Mouse (Mus musculus) layer of hippocampus, adult 2 months (tissue): ENCODE data around the gene Ccdc170. TPM values are rescaled to one million over a fixed set of nuclear protein-coding genes. Genes with fewer than 3 reads are reported as not detected.
"Not testable (repeated sequence)": the region's sequence is repeated elsewhere in the genome, so short reads cannot be mapped to it uniquely, and the experiment has no call there.

Experiments used
- DNase-seq, 2 experiments: peaks; one replicate each; pipeline ENCODE4 v3.0.0; 2022; ENCODE audit warnings: low spot score in 2 of 2
- H3K27ac ChIP-seq: fragments of 200-600 bp; 2 replicates; pipeline ENCODE4 v1.8.1; 2022
- H3K4me3 ChIP-seq: fragments of 200-600 bp; 2 replicates; pipeline ENCODE4 v1.8.1; 2022; ENCODE audit warnings: mild to moderate bottlenecking
- CTCF ChIP-seq: fragments of 200-600 bp; conservative IDR thresholded peaks from 2 replicates; pipeline ENCODE4 v1.8.1; 2022; ENCODE audit warnings: antibody characterized with exemption, mild to moderate bottlenecking, moderate library complexity
- total RNA-seq, 2 experiments: library from RNA; stranded (reverse); gene quantifications; 2 replicates each; pipeline ENCODE4 v1.2.3; 2021

Ccdc170 gene
- total RNA-seq, 2 experiments from 2014 or later: 0.41 to 0.54 TPM

GRCm38 (mm10) chr10:4597211-4597610, 114.9 kb downstream of the Ccdc170 start:
- TF ChIP-seq CTCF: no peak
- Histone ChIP-seq H3K4me3 (no peak overlapping the region), H3K27ac (no peak overlapping the region)
- DNase-seq: no peak

GRCm38 (mm10) chr10:4598244-4598842, 116.0 kb downstream of the Ccdc170 start:
- DNase-seq: peak; percentile 30 to 65
- Histone ChIP-seq H3K27ac (no peak overlapping the region), H3K4me3 (no peak overlapping the region)
- peak; percentile 77 for TF ChIP-seq CTCF

DNA sequence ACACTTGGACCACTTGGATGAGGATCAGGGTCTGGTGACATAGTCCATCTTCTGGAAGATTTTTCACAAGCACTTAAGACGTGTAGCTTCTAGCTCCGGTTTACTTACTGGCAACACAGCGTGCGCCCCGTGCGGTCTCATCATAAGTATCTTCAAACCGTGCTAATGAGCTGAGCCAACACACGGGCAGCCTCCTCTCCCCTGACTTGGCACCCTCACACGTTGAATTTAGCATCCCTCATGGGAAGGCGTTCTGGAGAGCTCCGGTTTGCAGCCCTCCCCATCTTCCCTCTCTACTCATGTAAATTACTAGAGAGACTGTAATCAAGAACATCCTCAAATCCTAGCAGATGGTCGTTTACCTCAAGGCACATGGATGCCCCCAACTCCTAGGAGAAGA, 116.6 kb downstream of the Ccdc170 start:
- Histone ChIP-seq H3K27ac (no peak overlapping the region), H3K4me3 (no peak overlapping the region)
- DNase-seq: no peak
- TF ChIP-seq CTCF: no peak

DNA sequence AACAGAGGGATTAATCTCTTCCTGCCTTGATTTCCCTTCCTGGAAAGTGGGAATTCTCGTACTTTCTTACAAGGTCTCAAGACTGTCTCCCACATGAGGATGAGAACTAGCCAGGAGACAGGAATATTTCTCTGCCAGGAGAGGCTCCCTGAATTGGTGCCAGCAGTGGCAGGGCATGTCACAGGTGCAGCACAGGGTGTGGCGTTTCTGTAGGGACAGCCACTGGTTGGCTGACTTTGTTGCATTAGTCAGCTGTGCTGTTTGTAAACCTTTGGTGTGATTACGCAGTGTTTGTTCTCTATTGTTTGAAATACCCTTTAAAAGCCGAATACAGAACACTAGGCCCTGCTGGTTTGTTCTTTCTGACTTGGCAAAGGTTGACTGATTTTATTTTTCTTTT, 117.3 kb downstream of the Ccdc170 start:
- Histone ChIP-seq H3K4me3 (no peak overlapping the region), H3K27ac (no peak overlapping the region)
- DNase-seq: no peak
- no peak for TF ChIP-seq CTCF

- Histone ChIP-seq H3K4me3 (no peak overlapping the region), H3K27ac (no peak overlapping the region)
- no peak for TF ChIP-seq CTCF
- no peak for DNase-seq
Measured at GRCm38 (mm10) chr10:4600796-4601474, 118.6 kb downstream of the Ccdc170 start.

GRCm38 (mm10) chr10:4601612-4602011, 119.3 kb downstream of the Ccdc170 start:
- DNase-seq, H3K27ac ChIP-seq, H3K4me3 ChIP-seq: not testable (repeated sequence)

- Histone ChIP-seq H3K27ac (no peak overlapping the region), H3K4me3 (no peak overlapping the region)
- TF ChIP-seq CTCF: no peak
- no peak for DNase-seq
Measured at GRCm38 (mm10) chr10:4602466-4602865, 120.2 kb downstream of the Ccdc170 start.

DNA sequence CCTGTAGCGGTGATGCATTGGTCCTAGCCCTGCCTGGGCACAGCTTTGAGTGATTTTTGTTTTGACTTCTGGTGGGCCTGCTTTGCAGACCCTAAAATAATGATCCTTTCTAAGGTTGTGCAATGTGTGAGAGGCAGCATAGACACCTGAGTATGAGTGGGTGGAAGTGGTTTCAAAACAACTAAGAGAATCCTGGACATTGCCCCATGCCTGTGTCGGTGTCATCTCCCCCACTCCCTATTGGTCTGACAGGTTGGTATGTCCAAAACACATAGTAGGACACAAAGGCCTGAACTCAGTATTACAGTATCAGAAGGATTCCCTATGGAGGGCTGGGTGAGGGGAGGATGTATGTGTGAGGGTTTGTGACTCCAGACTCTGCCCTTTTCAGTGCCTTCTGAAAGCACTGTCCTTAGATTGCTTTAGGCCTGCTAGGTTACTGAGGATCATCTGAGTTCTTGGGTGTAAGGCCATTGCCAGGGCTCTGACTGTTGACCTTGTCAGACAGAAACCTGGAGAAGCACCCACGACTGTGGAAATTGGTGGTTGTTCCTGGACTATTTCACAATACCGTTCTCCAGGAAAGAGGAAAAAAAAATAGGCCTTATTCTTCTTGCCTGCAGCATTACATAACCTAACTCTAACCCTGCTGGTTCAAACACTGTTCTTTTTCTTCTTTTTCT, 122.4 kb downstream of the Ccdc170 start:
- TF ChIP-seq CTCF: no peak
- H3K27ac ChIP-seq: no peak overlapping the region
- H3K4me3 ChIP-seq: no peak overlapping the region
- DNase-seq: no peak

DNA sequence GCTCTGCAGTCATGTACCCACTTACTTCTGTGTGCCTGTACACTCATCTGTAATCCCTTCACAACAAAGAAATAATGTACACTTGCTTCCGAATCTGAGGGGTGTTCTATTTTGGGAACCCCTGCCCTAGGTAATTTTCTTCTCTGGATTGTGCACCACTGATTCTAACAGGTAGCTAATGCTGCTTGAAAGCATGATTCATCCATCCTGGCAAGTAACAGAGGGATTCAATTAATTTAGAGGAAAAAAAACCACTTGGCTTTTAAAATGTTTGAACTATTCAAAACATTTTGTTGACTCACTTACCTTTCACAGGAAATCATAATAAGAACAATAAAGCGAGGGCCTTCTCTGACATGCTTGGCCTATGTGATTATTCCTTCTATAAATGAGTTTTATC, 127.9 kb downstream of the Ccdc170 start:
- DNase-seq: no peak
- H3K4me3 ChIP-seq: no peak overlapping the region
- no peak for TF ChIP-seq CTCF
- no peak overlapping the region for H3K27ac ChIP-seq

GRCm38 (mm10) chr10:4611386-4612155, 129.3 kb downstream of the Ccdc170 start, which contains the start of gene Esr1:
Esr1 (plus strand) TSS chr10:4611593.
- Histone ChIP-seq H3K27ac (no peak within 1 kb of the TSS), H3K4me3 (peak within 1 kb of the TSS; percentile 46)
- peak; percentile 47 for TF ChIP-seq CTCF
- peak in 1 of 2 experiments; percentile 20 for DNase-seq

Other genes with a start within 250 kb of the Ccdc170 start
- gene Akap12, start 216.1 kb upstream of the Ccdc170 start, total RNA-seq: 10 to 100 TPM; 11.0 to 11.3 TPM
- 10 to 100 TPM; 11.8 to 13.2 TPM for gene Zbtb2, start 94.4 kb upstream of the Ccdc170 start, total RNA-seq
- 10 to 100 TPM; 33.1 to 44.9 TPM for gene Rmnd1, start 50.1 kb upstream of the Ccdc170 start, total RNA-seq
- gene Armt1, start 50.0 kb upstream of the Ccdc170 start, total RNA-seq: 10 to 100 TPM; 24.0 to 24.9 TPM
- gene Esr1, start 129.1 kb downstream of the Ccdc170 start, total RNA-seq: 1 to 10 TPM; 2.5 to 2.7 TPM